Mouse (Mus musculus) liver, embryonic 14.5 days (tissue): ENCODE measurements at regions not wholly inside any gene's neighbourhood (a gene's known extent, or its start where the extent isn't known, plus 50 kb on each side); places are given as distances from the start of the nearest gene placed in this dataset.

ENCODE experiments used
- CTCF ChIP-seq: IDR thresholded peaks from 2 replicates; pipeline ENCODE4 v1.5.1; 2016; ENCODE audit warnings: antibody characterized with exemption, low read depth, control low read depth
- EP300 ChIP-seq: IDR thresholded peaks from 2 replicates; pipeline ENCODE4 v1.6.1; 2016; ENCODE audit warnings: antibody characterized with exemption, low read depth

DNA sequence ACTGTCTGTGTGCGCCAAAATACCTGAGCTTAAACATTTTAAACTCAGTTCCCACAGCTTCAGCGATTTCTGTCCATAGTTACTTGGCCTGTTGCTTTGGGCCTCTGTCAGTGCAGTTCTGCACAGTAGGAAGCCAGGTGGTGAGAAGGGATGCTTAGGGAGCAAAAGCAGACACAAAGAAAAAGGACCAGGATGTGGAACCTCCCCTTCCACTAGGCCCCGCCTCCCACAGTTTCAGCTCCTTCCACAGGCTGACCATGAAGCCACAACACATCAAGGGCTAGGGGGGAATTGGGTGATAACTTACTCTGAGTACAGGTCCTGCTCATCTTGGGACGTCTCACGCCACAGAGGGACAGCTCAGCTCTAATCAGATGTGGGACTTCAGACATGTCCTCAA lies 263.5 kb upstream of the Sdk2 start:
- TF ChIP-seq CTCF (no peak), EP300 (no peak)
